Mouse (Mus musculus) MEL (cell line): ENCODE data around the gene Flvcr1.

Source experiments
- CHD2 ChIP-seq: IDR thresholded peaks from 2 replicates; pipeline ENCODE4 v1.6.1; 2011; ENCODE audit warnings: low read length, improper control_type of control experiment
- CTCF ChIP-seq, 3 experiments: IDR thresholded peaks in 2 of 3; conservative IDR thresholded peaks in 1 of 3; 2 replicates each; pipeline ENCODE4 v1.5.1; 2011 to 2012; ENCODE audit warnings: low read length in 3 of 3, low read depth in 2 of 3, mild to moderate bottlenecking in 2 of 3, improper control_type of control experiment in 1 of 3, inconsistent platforms in 1 of 3, mixed read lengths in 1 of 3, moderate library complexity in 1 of 3; ENCODE audit not compliant: control insufficient read depth in 1 of 3, insufficient read depth in 1 of 3, poor library complexity in 1 of 3, severe bottlenecking in 1 of 3

DNA sequence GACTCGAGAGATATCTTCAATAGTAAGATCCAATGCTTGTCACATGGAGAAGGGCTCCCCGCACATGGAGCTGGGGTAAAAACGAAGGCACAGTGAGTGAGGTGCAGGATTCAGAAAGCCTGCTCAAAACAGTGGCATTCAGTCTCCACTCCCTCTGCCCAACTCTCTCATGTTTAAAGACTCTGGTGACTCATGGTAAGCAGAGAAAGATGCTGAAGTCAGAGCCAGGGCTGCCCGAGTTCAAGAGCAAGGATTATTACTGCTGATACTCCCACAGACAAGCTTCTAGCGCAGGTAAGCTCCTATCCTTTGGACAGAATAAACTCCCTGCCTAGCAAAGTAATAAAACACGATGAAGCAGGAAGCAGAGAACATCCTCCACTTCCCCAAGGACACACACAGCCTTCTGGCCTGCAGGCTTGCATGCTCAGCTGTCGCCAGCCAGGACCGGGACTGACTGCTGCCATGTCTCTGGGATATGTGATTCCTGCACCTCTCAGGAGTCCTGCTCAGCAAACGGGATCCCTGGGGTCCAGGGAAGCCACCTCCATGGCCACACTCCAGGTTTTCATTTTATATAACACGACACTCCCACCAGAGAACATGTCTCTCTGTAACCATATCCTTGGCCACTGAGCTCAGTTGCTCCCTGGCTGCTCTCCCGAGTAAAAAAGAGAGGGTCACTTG is 48.9 kb downstream of the Flvcr1 start:
- TF ChIP-seq CTCF (IDR thresholded peaks at IDR 0.05 in 2 of 3, conservative IDR thresholded peaks at IDR 0.05 in 1 of 3; ENCODE audit: control insufficient read depth in 1 of 3, insufficient read depth in 1 of 3, low read depth in 2 of 3, low read length in 3 of 3, poor library complexity in 1 of 3, severe bottlenecking in 1 of 3) (no peak), CHD2 (no peak)
